Mouse (Mus musculus) myocyte (in vitro differentiated cells): ENCODE data around the gene Sphk2. TPM values are rescaled to one million over a fixed set of nuclear protein-coding genes. Genes with fewer than 3 reads are reported as not detected.
A peak's percentile ranks its signal among the peaks of the same experiment; 100 is the strongest.

Experiments
- H3K27me3 ChIP-seq: one replicate; pipeline ENCODE4 v1.6.1; 2011; ENCODE audit not compliant: control insufficient read depth, insufficient read depth, insufficient read length
- H3K36me3 ChIP-seq: one replicate; pipeline ENCODE4 v1.6.1; 2011; ENCODE audit not compliant: control insufficient read depth, insufficient read depth
- H3K4me2 ChIP-seq: one replicate; pipeline ENCODE4 v1.6.1; 2011; ENCODE audit warnings: low read depth, control low read depth
- H3K4me3 ChIP-seq: one replicate; pipeline ENCODE4 v1.5.1; 2011; ENCODE audit warnings: mild to moderate bottlenecking, control low read depth, moderate library complexity
- H3K79me2 ChIP-seq: one replicate; pipeline ENCODE4 v1.6.1; 2011; ENCODE audit not compliant: control insufficient read depth, insufficient read depth
- H3ac ChIP-seq: one replicate; pipeline ENCODE4 v1.6.1; 2011; ENCODE audit not compliant: control insufficient read depth, insufficient read length
- CEBPB ChIP-seq: IDR thresholded peaks from 2 replicates; pipeline ENCODE4 v1.6.1; 2011; ENCODE audit warnings: mild to moderate bottlenecking, moderate library complexity; ENCODE audit not compliant: poor library complexity, insufficient read depth, severe bottlenecking
- E2F4 ChIP-seq: IDR thresholded peaks from one replicate; pipeline ENCODE4 v1.6.1; 2011; ENCODE audit warnings: mild to moderate bottlenecking, control low read depth, moderate library complexity; ENCODE audit not compliant: insufficient read depth
- MAX ChIP-seq: IDR thresholded peaks from one replicate; pipeline ENCODE4 v1.6.1; 2011; ENCODE audit warnings: low read depth, mild to moderate bottlenecking, control low read depth
- MYOD1 ChIP-seq, 3 experiments: IDR thresholded peaks; one replicate each; pipeline ENCODE4 v1.6.1; 2011; ENCODE audit warnings: control low read depth in 2 of 3, low read depth in 2 of 3, mild to moderate bottlenecking in 2 of 3, moderate library complexity in 1 of 3; ENCODE audit not compliant: insufficient read length in 2 of 3, control insufficient read depth in 1 of 3
- MYOG ChIP-seq, 3 experiments: IDR thresholded peaks; one replicate each; pipeline ENCODE4 v1.6.1; 2011; ENCODE audit warnings: control low read depth in 2 of 3, low read depth in 2 of 3, mild to moderate bottlenecking in 2 of 3; ENCODE audit not compliant: insufficient read length in 2 of 3, control insufficient read depth in 1 of 3, insufficient read depth in 1 of 3
- POLR2A ChIP-seq: IDR thresholded peaks from one replicate; pipeline ENCODE4 v1.6.1; 2011; ENCODE audit warnings: low read depth, mild to moderate bottlenecking, control low read depth, moderate library complexity; ENCODE audit not compliant: insufficient read length
- POLR2AphosphoS2 ChIP-seq: IDR thresholded peaks from one replicate; pipeline ENCODE4 v1.6.1; 2011; ENCODE audit warnings: low read depth, control low read depth; ENCODE audit not compliant: insufficient read length
- REST ChIP-seq: IDR thresholded peaks from one replicate; pipeline ENCODE4 v1.6.1; 2011; ENCODE audit warnings: mild to moderate bottlenecking, control low read depth, moderate library complexity; ENCODE audit not compliant: insufficient read depth, insufficient read length
- SRF ChIP-seq: IDR thresholded peaks from one replicate; pipeline ENCODE4 v1.6.1; 2011; ENCODE audit warnings: low read depth; ENCODE audit not compliant: control insufficient read depth, insufficient read length
- TCF12 ChIP-seq: IDR thresholded peaks from one replicate; pipeline ENCODE4 v1.6.1; 2011; ENCODE audit warnings: mild to moderate bottlenecking, control low read depth; ENCODE audit not compliant: poor library complexity, insufficient read depth, severe bottlenecking
- TCF3 ChIP-seq: IDR thresholded peaks from one replicate; pipeline ENCODE4 v1.6.1; 2011; ENCODE audit warnings: low read depth, control low read depth; ENCODE audit not compliant: insufficient read length
- USF1 ChIP-seq: IDR thresholded peaks from one replicate; pipeline ENCODE4 v1.6.1; 2011; ENCODE audit warnings: low read depth, mild to moderate bottlenecking, control low read depth, moderate library complexity
- polyA plus RNA-seq: library from polyadenylated mRNA; unstranded; fragments of >200 nt; fragmentation: generic; extraction: Trizol; gene quantifications from one replicate; pipeline ENCODE4 v1.2.1, GENCODE M21; 2012; ENCODE audit warnings: missing spikeins

The Sphk2 gene
- polyA plus RNA-seq, 1 experiment = 22.8 TPM

DNA sequence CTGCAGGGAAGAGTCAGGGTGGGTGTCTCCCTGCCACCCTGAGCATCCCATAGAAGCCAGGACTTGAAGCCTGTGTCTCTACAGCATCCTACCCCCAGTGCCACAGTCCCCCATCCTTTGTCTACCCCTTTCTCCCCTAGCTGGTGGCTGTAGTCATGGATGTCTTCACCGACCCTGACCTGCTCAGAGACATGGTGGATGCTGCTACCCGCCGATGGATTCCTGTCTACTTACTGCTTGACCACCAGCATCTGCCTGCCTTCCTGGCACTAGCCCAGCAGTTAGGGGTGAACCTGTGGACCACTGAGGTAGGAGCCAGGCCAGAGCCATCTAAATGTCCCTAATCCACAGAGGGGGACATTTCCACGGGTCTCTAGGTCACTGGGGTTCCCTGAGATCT lies 5.5 kb upstream of the Sphk2 start:
- no peak overlapping the region for H3K4me2 ChIP-seq
- TF ChIP-seq MYOD1 (IDR thresholded peaks at IDR 0.05; ENCODE audit: control insufficient read depth in 1 of 3, insufficient read length in 2 of 3, low read depth in 2 of 3) (no peak), TCF3 (no peak), SRF (no peak), USF1 (no peak), TCF12 (no peak), POLR2AphosphoS2 (no peak), REST (no peak), MAX (no peak), POLR2A (no peak)
- H3K79me2 ChIP-seq = peaks cover 12% of the 10 kb centered on the region
- no peak overlapping the region for H3K4me3 ChIP-seq
- H3K27me3 ChIP-seq = no peaks in the 10 kb centered on the region
- no peaks in the 10 kb centered on the region for H3K36me3 ChIP-seq
- no peak overlapping the region for H3ac ChIP-seq

GRCm38 (mm10) chr7:45722348-45722713 lies 4.5 kb upstream of the Sphk2 start:
- TF ChIP-seq SRF (no peak), CEBPB (no peak), E2F4 (no peak), MYOG (IDR thresholded peaks at IDR 0.05; ENCODE audit: control insufficient read depth in 1 of 3, insufficient read depth in 1 of 3, insufficient read length in 2 of 3, low read depth in 2 of 3) (no peak), POLR2AphosphoS2 (peak; percentile 23)
- no peaks in the 10 kb centered on the region for H3K27me3 ChIP-seq
- H3K79me2 ChIP-seq = peaks cover 17% of the 10 kb centered on the region
- H3K4me3 ChIP-seq = no peak overlapping the region
- no peak overlapping the region for H3ac ChIP-seq
- H3K4me2 ChIP-seq = no peak overlapping the region
- no peaks in the 10 kb centered on the region for H3K36me3 ChIP-seq

DNA sequence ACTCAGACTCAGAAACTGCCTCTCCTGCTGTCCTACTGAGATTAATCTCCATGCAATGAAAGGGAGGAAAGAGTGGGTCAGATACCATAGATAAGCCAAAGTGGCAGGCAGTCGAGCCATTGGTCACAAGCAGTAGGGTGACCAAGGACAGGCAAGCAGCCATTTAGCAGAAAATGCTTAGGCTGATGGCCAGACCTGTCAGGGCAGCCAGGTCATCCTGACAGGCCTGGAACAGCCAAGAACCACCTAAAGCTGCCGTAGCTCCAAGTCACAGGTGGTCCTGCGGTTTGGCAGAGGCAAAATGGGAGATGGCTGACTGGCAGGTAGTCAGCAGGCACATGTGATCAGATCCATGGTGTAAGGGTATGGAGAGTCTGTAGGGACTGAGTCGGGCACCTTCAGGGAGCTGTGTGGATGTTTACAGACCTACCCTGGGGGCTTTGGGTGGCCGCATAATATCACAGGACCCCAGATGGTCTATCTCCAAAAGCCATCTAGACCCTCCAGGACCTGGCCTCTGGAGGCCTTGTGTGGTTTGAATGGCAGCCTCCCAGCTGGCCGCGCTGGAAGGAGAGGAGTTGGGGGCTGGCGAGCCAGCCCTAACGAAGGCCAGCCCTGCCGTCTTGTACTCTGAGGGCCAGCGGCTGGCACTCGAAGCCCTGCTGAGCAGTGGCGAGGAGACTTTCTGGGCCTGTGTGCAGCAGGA lies 4.0 kb upstream of the Sphk2 start:
- H3K4me2 ChIP-seq = no peak overlapping the region
- TF ChIP-seq POLR2AphosphoS2 (peak; percentile 74), TCF12 (no peak), POLR2A (peak; percentile 33)
- H3K36me3 ChIP-seq = no peaks in the 10 kb centered on the region
- H3K4me3 ChIP-seq = no peak overlapping the region
- no peak overlapping the region for H3ac ChIP-seq
- H3K27me3 ChIP-seq = no peaks in the 10 kb centered on the region
- H3K79me2 ChIP-seq = peaks cover 22% of the 10 kb centered on the region

GRCm38 (mm10) chr7:45721234-45721571 lies 3.4 kb upstream of the Sphk2 start:
- Histone ChIP-seq H3K4me3 (no peak overlapping the region), H3K4me2 (no peak overlapping the region), H3K36me3 (no peaks in the 10 kb centered on the region), H3K27me3 (no peaks in the 10 kb centered on the region), H3K79me2 (peaks cover 28% of the 10 kb centered on the region), H3ac (no peak overlapping the region)
- TF ChIP-seq MYOG (IDR thresholded peaks at IDR 0.05; ENCODE audit: control insufficient read depth in 1 of 3, insufficient read depth in 1 of 3, insufficient read length in 2 of 3, low read depth in 2 of 3) (no peak), POLR2A (no peak), MAX (no peak), CEBPB (no peak), MYOD1 (IDR thresholded peaks at IDR 0.05; ENCODE audit: control insufficient read depth in 1 of 3, insufficient read length in 2 of 3, low read depth in 2 of 3) (no peak), SRF (no peak), REST (no peak)

DNA sequence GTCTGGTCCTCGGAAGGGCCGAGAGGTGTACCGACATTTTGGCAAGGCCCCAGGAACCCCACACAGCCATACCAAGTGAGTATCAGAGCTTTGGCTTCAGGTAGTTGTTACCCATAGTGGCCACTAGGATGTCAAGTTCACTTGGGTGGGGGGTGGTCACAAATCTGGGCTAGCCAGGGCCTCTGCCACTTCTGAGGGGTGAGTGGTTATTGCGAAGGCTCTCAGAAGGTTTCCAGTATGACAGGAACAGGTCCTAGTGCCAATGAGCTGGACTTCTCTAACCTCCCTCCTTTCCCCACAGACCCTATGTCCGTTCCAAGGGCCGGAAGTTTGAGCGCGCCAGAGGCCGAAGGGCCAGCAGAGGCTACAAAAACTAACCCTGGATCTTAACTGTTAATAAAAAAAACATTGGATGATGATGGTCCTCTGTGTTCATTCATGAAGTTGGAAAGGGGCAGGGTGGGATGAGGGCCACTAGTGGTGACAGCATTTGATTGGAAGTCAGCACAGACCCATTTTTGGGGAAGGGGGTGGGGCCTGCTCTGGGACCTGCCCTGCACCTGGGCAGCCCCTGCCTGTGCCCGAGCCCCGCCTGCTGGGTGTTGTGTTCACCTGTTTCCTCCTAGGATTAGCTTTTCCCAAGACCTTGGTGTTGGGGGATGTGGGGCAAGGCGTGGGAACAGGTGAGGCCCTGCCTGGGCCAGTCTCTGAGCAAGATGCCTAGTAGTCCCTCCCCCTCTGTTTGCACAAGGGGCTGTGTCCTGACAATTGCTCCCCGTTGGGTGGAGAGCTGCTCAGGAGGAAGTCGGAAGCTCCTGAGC lies 2.8 kb upstream of the Sphk2 start, which contains the start of gene Fam83e:
TSS of gene Fam83e (plus strand) at position 800 of the 821 bp plus-strand sequence.
- Histone ChIP-seq H3K36me3 (no peaks in the 10 kb centered on the region), H3K4me2 (no peak within 1 kb of the TSS), H3K79me2 (peaks cover 34% of the 10 kb centered on the region), H3ac (no peak within 1 kb of the TSS), H3K27me3 (no peaks in the 10 kb centered on the region), H3K4me3 (peak within 1 kb of the TSS; percentile 96)
- TF ChIP-seq POLR2A = no peak
- TF ChIP-seq POLR2AphosphoS2 = peak; percentile 25
- no peak for TF ChIP-seq MYOD1 (IDR thresholded peaks at IDR 0.05; ENCODE audit: control insufficient read depth in 1 of 3, insufficient read length in 2 of 3, low read depth in 2 of 3)
- no peak for TF ChIP-seq MAX
- TF ChIP-seq TCF12 = no peak
